Mouse (Mus musculus) embryonic fibroblast, embryonic 13.5 days (primary cell): ENCODE results near the gene Rex1bd.

ENCODE experiments used
- CTCF ChIP-seq: IDR thresholded peaks from 2 replicates; pipeline ENCODE4 v1.5.1; 2011; ENCODE audit warnings: mild to moderate bottlenecking, control low read depth, low read length, moderate library complexity, borderline replicate concordance; ENCODE audit not compliant: insufficient read depth
- POLR2A ChIP-seq: IDR thresholded peaks from 2 replicates; pipeline ENCODE4 v1.6.1; 2011; ENCODE audit warnings: low read depth, mild to moderate bottlenecking, control low read depth, low read length, moderate library complexity

DNA sequence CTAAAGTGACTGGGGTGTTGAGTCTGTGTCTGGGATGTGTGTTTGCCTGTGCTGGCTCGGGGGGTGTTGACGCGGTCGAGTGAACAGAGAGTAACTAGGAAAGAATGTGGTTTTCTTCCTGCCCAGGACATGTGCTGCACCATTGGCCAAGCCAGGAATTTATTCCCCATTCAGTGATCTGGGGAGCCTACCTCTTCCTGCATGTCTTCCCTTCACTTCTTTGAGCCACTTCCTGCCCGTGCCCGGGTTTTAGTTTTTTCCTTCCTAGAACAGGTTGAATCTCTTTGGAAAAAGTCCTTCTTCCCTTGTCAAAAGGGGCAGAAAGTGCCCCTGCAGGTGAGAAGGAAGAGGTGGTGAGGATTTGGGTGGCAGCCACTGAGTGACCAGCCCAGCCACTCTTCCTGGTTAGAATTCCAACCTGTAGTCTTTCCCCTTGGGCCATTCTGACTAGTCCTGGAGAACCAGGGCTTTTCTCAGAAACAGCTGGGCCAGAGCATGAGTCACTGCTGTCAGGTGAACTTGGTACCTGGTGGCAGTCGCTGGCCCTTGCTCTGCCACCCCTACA, 34.0 kb upstream of the Rex1bd start:
- TF ChIP-seq CTCF (no peak), POLR2A (no peak; the same call in 1 of the 2 replicates)
